Mouse (Mus musculus) small intestine, adult 2 months (tissue): ENCODE data around the gene Nipal3. TPM values are rescaled to one million over a fixed set of nuclear protein-coding genes. Genes with fewer than 3 reads are reported as not detected.
A peak's percentile ranks its signal among the peaks of the same experiment; 100 is the strongest.

Experiments
- H3K27ac ChIP-seq: fragments of 200-500 bp; 2 replicates; pipeline ENCODE4 v1.5.1; 2012; ENCODE audit warnings: low read depth, low read length, control low read depth, inconsistent platforms; ENCODE audit not compliant: insufficient read depth
- H3K27me3 ChIP-seq: fragments of 200-500 bp; 2 replicates; pipeline ENCODE4 v1.6.1; 2012; ENCODE audit warnings: mild to moderate bottlenecking, moderate library complexity, low read length, inconsistent platforms; ENCODE audit not compliant: control insufficient read depth, insufficient read depth
- H3K36me3 ChIP-seq: fragments of 200-500 bp; 2 replicates; pipeline ENCODE4 v1.6.1; 2012; ENCODE audit warnings: mild to moderate bottlenecking, low read length, control low read depth, inconsistent platforms; ENCODE audit not compliant: control insufficient read depth, insufficient read depth
- H3K4me1 ChIP-seq: fragments of 200-500 bp; 2 replicates; pipeline ENCODE4 v1.6.1; 2012; ENCODE audit warnings: low read length, inconsistent platforms, mixed read lengths; ENCODE audit not compliant: control insufficient read depth, insufficient read depth, insufficient read length
- H3K4me3 ChIP-seq: fragments of 200-500 bp; 2 replicates; pipeline ENCODE4 v1.5.1; 2012; ENCODE audit warnings: low read depth, mild to moderate bottlenecking, control low read depth, inconsistent platforms, low read length, moderate library complexity
- CTCF ChIP-seq: fragments of 200-500 bp; IDR thresholded peaks from 2 replicates; pipeline ENCODE4 v1.5.1; 2012; ENCODE audit warnings: low read depth, mild to moderate bottlenecking, control low read depth, inconsistent platforms, low read length, moderate library complexity, mixed read lengths; ENCODE audit not compliant: insufficient replicate concordance, insufficient read length; ENCODE audit errors: extremely low read depth
- POLR2A ChIP-seq: fragments of 200-500 bp; IDR thresholded peaks from 2 replicates; pipeline ENCODE4 v1.6.1; 2012; ENCODE audit warnings: low read depth, mild to moderate bottlenecking, control low read depth, inconsistent platforms, low read length, moderate library complexity
- WGBS: fragments of 180-500 bp; shearing (Covaris S2); methylation state at CpG from one replicate; pipeline ENCODE4 v1.1.7; 2018; 5-methylcytosine and 5-hydroxymethylcytosine counted together
- polyA plus RNA-seq: library from polyadenylated mRNA; depleted of rRNA; stranded (reverse); fragments of >200 nt; gene quantifications from 2 replicates; pipeline ENCODE4 v1.2.3, GENCODE M21; 2012

Gene Nipal3
- polyA plus RNA-seq, 1 experiment, result 32.7 TPM

DNA sequence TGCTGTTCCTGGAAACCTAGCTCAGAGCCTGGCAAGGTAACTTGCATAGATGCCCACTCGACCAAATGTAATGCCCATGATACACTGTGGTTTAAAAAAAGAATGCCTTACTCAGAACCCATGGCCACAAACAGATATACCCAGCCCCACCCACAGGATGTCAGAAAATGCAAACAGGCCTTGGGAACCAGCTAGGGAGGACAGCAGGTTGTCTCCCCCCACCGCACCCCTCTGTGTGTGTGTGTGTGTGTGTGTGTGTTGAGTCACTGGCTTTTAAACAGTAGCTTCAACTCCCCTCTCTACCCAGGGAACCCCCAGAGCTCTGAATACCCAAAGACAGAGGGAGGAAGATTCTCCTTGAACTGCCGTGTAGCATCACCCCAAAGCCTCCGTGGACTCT is 1.6 kb downstream of the Nipal3 start:
- H3K4me3 ChIP-seq, result peak overlapping the region; percentile 93; the same call in 1 of the 2 replicates
- peaks cover 28% of the 10 kb centered on the region for H3K36me3 ChIP-seq
- H3K27me3 ChIP-seq, result no peaks in the 10 kb centered on the region
- H3K27ac ChIP-seq, result peak overlapping the region; percentile 68
- H3K4me1 ChIP-seq, result peaks cover 8% of the 10 kb centered on the region
- TF ChIP-seq POLR2A, result no peak
- TF ChIP-seq CTCF, result no peak
- WGBS, result 19% methylated on average over 4 of the region's 4 CpGs

GRCm38 (mm10) chr4:135489256-135489655 is 5.6 kb downstream of the Nipal3 start:
- Histone ChIP-seq H3K27ac (no peak overlapping the region), H3K4me3 (no peak overlapping the region), H3K4me1 (peaks cover 12% of the 10 kb centered on the region; the same call in 1 of the 2 replicates), H3K36me3 (peaks cover 34% of the 10 kb centered on the region), H3K27me3 (no peaks in the 10 kb centered on the region)
- 95% methylated on average over 7 of the region's 7 CpGs for WGBS
- TF ChIP-seq CTCF, result no peak
- no peak for TF ChIP-seq POLR2A

GRCm38 (mm10) chr4:135486352-135486751 is 8.5 kb downstream of the Nipal3 start:
- peaks cover 10% of the 10 kb centered on the region; the same call in 1 of the 2 replicates for H3K4me1 ChIP-seq
- H3K4me3 ChIP-seq, result no peak overlapping the region
- H3K36me3 ChIP-seq, result peaks cover 42% of the 10 kb centered on the region
- no peaks in the 10 kb centered on the region for H3K27me3 ChIP-seq
- WGBS, result 28% methylated on average over 11 of the region's 11 CpGs
- H3K27ac ChIP-seq, result no peak overlapping the region; the same call in 1 of the 2 replicates
- TF ChIP-seq POLR2A (no peak), CTCF (no peak)

DNA sequence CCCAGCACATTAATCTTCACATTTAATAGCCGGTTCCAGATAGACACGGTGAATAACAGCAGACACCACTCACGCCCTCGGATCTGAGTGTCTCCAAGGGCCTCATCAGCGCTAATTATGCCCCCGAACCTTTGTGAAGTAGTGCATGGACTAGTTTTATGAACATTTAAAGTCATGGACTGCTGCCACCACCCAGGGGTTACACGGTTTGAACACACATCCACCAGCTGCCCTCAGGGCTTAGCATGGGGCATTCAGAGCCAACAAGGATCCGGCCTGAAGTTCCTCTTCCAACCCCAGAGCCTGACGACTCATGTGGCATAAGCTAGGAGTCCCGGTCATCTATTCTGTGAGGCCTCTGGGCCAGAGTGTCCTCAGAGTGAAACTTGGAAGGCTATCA is 9.8 kb downstream of the Nipal3 start:
- Histone ChIP-seq H3K27ac (no peak overlapping the region), H3K4me1 (peaks cover 10% of the 10 kb centered on the region; the same call in 1 of the 2 replicates), H3K4me3 (no peak overlapping the region), H3K36me3 (peaks cover 38% of the 10 kb centered on the region), H3K27me3 (no peaks in the 10 kb centered on the region)
- 50% methylated on average over 10 of the region's 10 CpGs for whole genome bisulfite sequencing
- TF ChIP-seq CTCF, result no peak
- TF ChIP-seq POLR2A, result no peak

DNA sequence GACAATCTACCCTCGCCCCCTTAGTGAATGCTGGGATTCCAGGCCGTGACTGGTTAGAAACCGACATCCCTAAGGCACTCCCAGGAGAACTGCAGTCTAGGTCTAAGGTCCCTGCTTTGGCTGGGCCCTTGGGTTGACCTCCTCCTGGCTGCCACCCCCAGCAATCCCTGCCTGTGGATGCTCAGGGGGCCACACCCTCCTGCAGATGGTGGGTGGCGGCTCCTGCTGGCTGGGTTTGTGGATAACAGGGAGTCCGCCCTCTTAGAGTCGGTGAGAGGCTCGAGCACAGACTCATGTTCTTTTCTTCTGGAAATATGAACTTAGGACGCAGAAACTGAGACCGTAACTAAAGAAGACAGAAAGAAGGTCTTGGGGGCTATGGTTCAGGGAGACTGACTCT is 14.5 kb downstream of the Nipal3 start:
- 87% methylated on average over 9 of the region's 9 CpGs for WGBS
- Histone ChIP-seq H3K27me3 (no peaks in the 10 kb centered on the region), H3K36me3 (peaks cover 27% of the 10 kb centered on the region), H3K27ac (no peak overlapping the region), H3K4me1 (peaks cover 3% of the 10 kb centered on the region; the same call in 1 of the 2 replicates), H3K4me3 (no peak overlapping the region)
- no peak for TF ChIP-seq POLR2A
- no peak for TF ChIP-seq CTCF

DNA sequence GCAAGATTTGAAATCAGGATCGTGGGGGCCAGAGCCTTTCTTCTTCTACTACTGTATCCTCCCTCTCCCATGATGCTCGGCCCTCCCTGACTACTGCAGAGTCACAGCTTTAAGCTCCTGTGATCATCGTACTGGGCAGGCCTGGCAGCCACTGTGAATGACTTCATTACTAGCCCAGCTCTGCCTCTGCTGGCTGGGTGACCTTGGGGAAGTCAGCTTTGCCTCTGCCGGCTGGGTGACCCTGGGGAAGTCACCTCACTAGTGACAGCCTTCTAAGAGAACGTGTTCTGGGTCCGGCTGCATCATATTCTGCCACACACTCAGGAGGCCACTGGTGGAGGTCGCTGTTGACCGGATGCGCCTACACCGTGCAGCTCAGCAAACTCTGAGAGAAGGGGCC is 17.0 kb downstream of the Nipal3 start:
- WGBS, result 90% methylated on average over 10 of the region's 10 CpGs

GRCm38 (mm10) chr4:135463406-135463805 is 31.4 kb downstream of the Nipal3 start:
- H3K27ac ChIP-seq, result no peak overlapping the region
- TF ChIP-seq POLR2A (no peak), CTCF (no peak)
- H3K36me3 ChIP-seq, result peaks cover 41% of the 10 kb centered on the region
- H3K27me3 ChIP-seq, result no peaks in the 10 kb centered on the region
- 96% methylated on average over 11 of the region's 11 CpGs for WGBS
- no peak overlapping the region for H3K4me3 ChIP-seq
- no peaks in the 10 kb centered on the region for H3K4me1 ChIP-seq

More for the DNA sequence above, 17.0 kb downstream of the Nipal3 start:
- H3K27ac ChIP-seq, result no peak overlapping the region
- no peaks in the 10 kb centered on the region for H3K27me3 ChIP-seq
- peaks cover 3% of the 10 kb centered on the region; the same call in 1 of the 2 replicates for H3K4me1 ChIP-seq
- TF ChIP-seq POLR2A (no peak), CTCF (no peak)
- peaks cover 31% of the 10 kb centered on the region for H3K36me3 ChIP-seq
- H3K4me3 ChIP-seq, result no peak overlapping the region
